Mouse (Mus musculus) liver, adult 2 months (tissue): ENCODE results near the gene Gm4302.
"Not testable (repeated sequence)": the region's sequence is repeated elsewhere in the genome, so short reads cannot be mapped to it uniquely, and the experiment has no call there.

Experiments
- CTCF ChIP-seq: fragments of 200-500 bp; IDR thresholded peaks from 2 replicates; pipeline ENCODE4 v1.5.1; 2011; ENCODE audit warnings: low read depth, low read length, control low read depth
- POLR2A ChIP-seq: fragments of 200-500 bp; IDR thresholded peaks from 2 replicates; pipeline ENCODE4 v1.6.1; 2011; ENCODE audit warnings: low read length, control low read depth; ENCODE audit not compliant: insufficient read depth; ENCODE audit errors: extremely low read depth

DNA sequence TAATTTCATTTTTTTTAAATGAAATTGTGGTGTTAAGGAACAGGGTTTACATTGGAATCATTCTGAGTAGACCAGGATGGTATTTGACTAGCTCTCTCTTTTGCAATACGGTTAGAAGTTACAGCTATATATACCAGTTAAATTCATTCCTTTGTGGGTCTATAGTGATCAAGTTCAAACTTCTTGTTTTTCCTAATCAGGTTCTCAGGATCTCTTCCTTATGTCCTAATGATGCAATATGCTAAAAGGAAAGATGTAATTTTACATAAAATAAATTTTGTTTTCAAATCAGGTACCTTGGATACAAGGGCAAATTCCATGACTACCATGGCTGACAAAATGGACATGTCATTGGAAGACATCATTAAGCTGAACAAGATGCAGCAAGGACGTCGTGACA is 20.4 kb downstream of the Gm4302 start, which contains the start of gene Gm4307:
- TF ChIP-seq CTCF, POLR2A: not testable (repeated sequence)
